Mouse (Mus musculus) midbrain, embryonic 13.5 days (tissue): ENCODE measurements around the gene Mmp25. TPM values are rescaled to one million over a fixed set of nuclear protein-coding genes. Genes with fewer than 3 reads are reported as not detected.
A peak's percentile ranks its signal among the peaks of the same experiment; 100 is the strongest.

Experiments
- ATAC-seq: fragments of 200-750 bp; cut with Nextera tagmentation; 2 replicates; pipeline ENCODE4 v1.8.0; 2017; ENCODE audit warnings: mild to moderate bottlenecking, moderate TSS enrichment, moderate library complexity
- H3K27ac ChIP-seq: fragments of 300-500 bp; sonication (generic); 2 replicates; pipeline ENCODE4 v1.5.1; 2015; ENCODE audit warnings: inconsistent platforms, mild to moderate bottlenecking, moderate library complexity
- H3K27me3 ChIP-seq: fragments of 300-500 bp; sonication (generic); 2 replicates; pipeline ENCODE4 v1.6.1; 2015; ENCODE audit warnings: mild to moderate bottlenecking, inconsistent platforms
- H3K36me3 ChIP-seq: fragments of 300-500 bp; sonication (generic); 2 replicates; pipeline ENCODE4 v1.6.1; 2015; ENCODE audit warnings: mild to moderate bottlenecking, inconsistent platforms
- H3K4me1 ChIP-seq: fragments of 300-500 bp; sonication (generic); replicated peaks from 2 replicates; pipeline ENCODE4 v1.6.1; 2015; ENCODE audit warnings: inconsistent platforms
- H3K4me2 ChIP-seq: fragments of 300-500 bp; sonication (generic); replicated peaks from 2 replicates; pipeline ENCODE4 v1.6.1; 2015; ENCODE audit warnings: moderate library complexity, mild to moderate bottlenecking, inconsistent platforms
- H3K4me3 ChIP-seq: fragments of 300-500 bp; sonication (generic); replicated peaks from 2 replicates; pipeline ENCODE4 v1.5.1; 2015; ENCODE audit warnings: mild to moderate bottlenecking, inconsistent platforms
- H3K9ac ChIP-seq: fragments of 300-500 bp; sonication (generic); replicated peaks from 2 replicates; pipeline ENCODE4 v1.6.1; 2015; ENCODE audit warnings: mild to moderate bottlenecking, inconsistent platforms
- H3K9me3 ChIP-seq: fragments of 300-500 bp; sonication (generic); 2 replicates; pipeline ENCODE4 v1.6.1; 2016; ENCODE audit warnings: mild to moderate bottlenecking, inconsistent platforms
- WGBS: fragments of 180-500 bp; shearing (Covaris S2); methylation state at CpG from one replicate; pipeline ENCODE4 v1.1.7; 2015; 5-methylcytosine and 5-hydroxymethylcytosine counted together
- polyA plus RNA-seq: library from polyadenylated mRNA; unstranded; fragments of >200 nt; fragmentation: Nextera tagmentation; extraction: Ambion mirVana; gene quantifications from 2 replicates; pipeline ENCODE4 v1.2.1, GENCODE M21; 2015

Gene Mmp25
- polyA plus RNA-seq, 1 experiment from 2014 or later: 1.1 TPM

- Histone ChIP-seq H3K4me1 (no peaks in the 10 kb centered on the region), H3K9me3 (no peaks in the 10 kb centered on the region), H3K27ac (no peak within 1 kb of the TSS), H3K4me2 (no peak within 1 kb of the TSS), H3K4me3 (0 out of 2 replicates have a peak within 1 kb of the TSS, but pooled peaks have one; percentile 5), H3K9ac (no peak within 1 kb of the TSS), H3K36me3 (no peaks in the 10 kb centered on the region), H3K27me3 (peaks cover 53% of the 10 kb centered on the region)
- ATAC-seq: no peak
- 8% methylated on average over 27 of the region's 27 CpGs for WGBS
Observed at GRCm38 (mm10) chr17:23660117-23660875, 15.2 kb upstream of the Mmp25 start, which contains the start of gene Bicdl2. Gene Bicdl2, plus strand, starts transcription at chr17:23660506.

DNA sequence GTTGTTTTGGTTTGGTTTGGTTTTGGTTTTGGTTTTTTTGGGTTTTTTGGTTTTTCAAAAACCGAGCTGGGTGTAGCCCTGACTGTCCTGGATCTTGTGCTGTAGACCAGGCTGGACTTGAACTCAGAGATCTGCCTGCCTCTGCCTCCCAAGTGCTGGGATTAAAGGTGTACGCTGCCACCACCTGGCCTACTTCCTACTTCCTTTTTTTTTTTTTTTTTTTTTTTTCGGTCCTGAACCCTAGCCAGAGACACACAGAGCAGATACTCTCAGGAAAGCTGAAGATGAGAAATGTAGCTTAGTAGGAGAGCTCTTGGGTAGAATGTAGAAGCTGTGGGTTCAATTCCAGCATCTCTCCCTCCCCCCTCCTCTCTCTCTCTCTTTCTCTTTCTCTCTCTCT lies 13.4 kb upstream of the Mmp25 start:
- Histone ChIP-seq H3K4me3 (no peak overlapping the region), H3K36me3 (no peaks in the 10 kb centered on the region), H3K4me2 (no peak overlapping the region), H3K4me1 (no peaks in the 10 kb centered on the region), H3K9me3 (no peaks in the 10 kb centered on the region), H3K27ac (no peak overlapping the region), H3K27me3 (peaks cover 49% of the 10 kb centered on the region), H3K9ac (no peak overlapping the region)
- 90% methylated on average over 3 of the region's 3 CpGs for WGBS
- ATAC-seq: no peak

GRCm38 (mm10) chr17:23654410-23654809 lies 9.3 kb upstream of the Mmp25 start:
- Histone ChIP-seq H3K4me3 (no peak overlapping the region), H3K36me3 (no peaks in the 10 kb centered on the region), H3K4me1 (no peaks in the 10 kb centered on the region), H3K9ac (no peak overlapping the region), H3K4me2 (no peak overlapping the region), H3K27me3 (peaks cover 10% of the 10 kb centered on the region), H3K9me3 (no peaks in the 10 kb centered on the region), H3K27ac (no peak overlapping the region)
- 63% methylated on average over 2 of the region's 2 CpGs for WGBS
- no peak for ATAC-seq

DNA sequence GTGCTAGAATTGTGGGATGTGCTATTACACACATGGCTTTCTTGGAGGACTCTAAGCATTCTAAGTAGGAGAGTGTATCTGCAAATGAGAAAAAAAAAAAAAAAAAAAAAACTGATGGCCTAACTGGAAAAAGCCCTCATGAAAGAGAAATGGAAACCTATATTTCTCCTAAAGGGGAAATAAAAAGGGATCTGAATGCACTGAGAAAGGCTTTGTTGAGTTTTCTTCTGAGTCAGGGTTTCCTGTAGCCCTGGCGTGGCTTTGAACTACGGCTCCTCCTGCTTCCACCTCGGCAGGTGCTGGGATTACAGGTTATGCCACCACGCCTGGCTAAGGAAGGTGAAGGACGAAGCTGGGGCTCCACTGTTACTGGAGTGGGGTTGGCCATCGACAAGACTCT lies 8.9 kb upstream of the Mmp25 start:
- Histone ChIP-seq H3K4me3 (no peak overlapping the region), H3K27ac (no peak overlapping the region), H3K9ac (no peak overlapping the region), H3K4me2 (no peak overlapping the region), H3K27me3 (0 out of 2 replicates have a peak, but pooled peaks cover 6% of the 10 kb centered on the region), H3K9me3 (no peaks in the 10 kb centered on the region), H3K36me3 (no peaks in the 10 kb centered on the region), H3K4me1 (no peaks in the 10 kb centered on the region)
- ATAC-seq: no peak
- WGBS: 63% methylated on average over 6 of the region's 6 CpGs

DNA sequence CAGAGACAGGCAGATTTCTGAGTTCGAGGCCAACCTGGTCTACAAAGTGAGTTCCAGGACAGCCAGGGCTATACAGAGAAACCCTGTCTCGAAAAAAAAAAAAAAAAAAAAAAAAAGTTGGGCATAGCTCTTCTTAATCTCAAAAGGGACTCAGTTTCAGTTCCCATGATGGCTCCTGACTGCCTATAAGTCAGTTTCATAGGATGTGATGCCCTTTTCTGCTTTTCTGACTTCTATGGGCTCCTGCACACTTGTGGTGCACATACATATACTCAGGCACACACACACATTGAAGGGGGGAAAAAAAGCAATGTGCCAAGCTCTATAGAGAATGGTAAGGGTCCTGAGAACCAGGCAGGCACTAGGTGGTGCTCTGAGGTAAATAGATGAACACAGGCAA lies 8.2 kb upstream of the Mmp25 start:
- WGBS: 78% methylated on average over 2 of the region's 2 CpGs
- no peak for ATAC-seq
- H3K36me3 ChIP-seq: no peaks in the 10 kb centered on the region

DNA sequence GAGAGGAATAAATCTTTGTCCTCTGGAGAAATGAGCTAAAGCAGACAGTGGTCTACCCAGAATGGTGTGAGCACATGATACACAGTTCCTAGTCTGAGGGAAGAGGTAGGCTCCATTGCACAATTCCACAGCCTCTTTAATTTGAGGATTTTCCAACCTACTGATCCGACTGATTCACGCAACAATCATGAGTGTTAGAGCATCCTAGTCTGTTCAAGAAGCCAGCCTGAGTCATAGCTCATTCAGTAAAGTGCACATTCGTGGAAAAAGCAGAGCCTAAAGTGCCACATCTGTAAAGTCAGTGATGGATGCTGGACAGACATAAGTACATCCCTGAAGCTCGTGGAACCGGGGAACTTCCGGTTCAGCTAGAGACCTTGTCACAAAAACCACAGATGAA lies 6.3 kb upstream of the Mmp25 start:
- ATAC-seq: no peak
- H3K27ac ChIP-seq: no peak overlapping the region
- no peak overlapping the region for H3K4me2 ChIP-seq
- H3K27me3 ChIP-seq: peaks cover 9% of the 10 kb centered on the region
- H3K4me3 ChIP-seq: no peak overlapping the region
- no peaks in the 10 kb centered on the region for H3K9me3 ChIP-seq
- WGBS: 82% methylated on average over 6 of the region's 6 CpGs
- no peaks in the 10 kb centered on the region for H3K36me3 ChIP-seq
- H3K9ac ChIP-seq: no peak overlapping the region
- H3K4me1 ChIP-seq: no peaks in the 10 kb centered on the region

More for the DNA sequence above, 8.2 kb upstream of the Mmp25 start:
- no peak overlapping the region for H3K4me3 ChIP-seq
- H3K4me1 ChIP-seq: no peaks in the 10 kb centered on the region
- H3K9me3 ChIP-seq: no peaks in the 10 kb centered on the region
- H3K9ac ChIP-seq: no peak overlapping the region
- H3K27me3 ChIP-seq: 0 out of 2 replicates have a peak, but pooled peaks cover 4% of the 10 kb centered on the region
- no peak overlapping the region for H3K27ac ChIP-seq
- no peak overlapping the region for H3K4me2 ChIP-seq

DNA sequence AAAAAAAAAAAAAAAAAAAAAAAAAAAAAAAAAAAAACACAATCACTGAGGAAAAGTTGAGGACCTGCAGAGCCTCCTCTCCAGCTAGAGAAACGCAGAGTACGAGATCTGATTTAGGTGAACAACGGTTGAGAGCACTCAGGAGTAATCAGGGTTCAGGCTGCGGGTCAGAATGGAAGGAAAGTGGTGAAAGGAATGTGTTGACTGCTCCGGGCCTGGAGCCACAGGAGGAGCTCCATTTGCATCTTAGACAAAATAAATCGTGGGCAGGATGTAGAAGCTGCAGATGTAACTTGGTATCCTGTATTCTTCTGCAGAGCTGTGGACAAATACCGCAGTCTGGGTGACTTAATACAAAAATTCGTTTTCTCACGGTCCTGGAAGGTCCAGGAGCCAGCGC lies 817 bp upstream of the Mmp25 start:
- Histone ChIP-seq H3K27me3 (peaks cover 46% of the 10 kb centered on the region), H3K4me2 (no peak overlapping the region), H3K4me1 (peaks cover 10% of the 10 kb centered on the region), H3K9me3 (no peaks in the 10 kb centered on the region), H3K4me3 (no peak overlapping the region), H3K36me3 (no peaks in the 10 kb centered on the region), H3K9ac (no peak overlapping the region), H3K27ac (no peak overlapping the region)
- ATAC-seq: no peak
- 35% methylated on average over 10 of the region's 10 CpGs for WGBS

GRCm38 (mm10) chr17:23631241-23631640 lies 13.8 kb downstream of the Mmp25 start:
- Histone ChIP-seq H3K36me3 (no peaks in the 10 kb centered on the region), H3K27ac (no peak overlapping the region), H3K9me3 (no peaks in the 10 kb centered on the region), H3K27me3 (no peaks in the 10 kb centered on the region), H3K4me2 (no peak overlapping the region), H3K4me1 (peaks cover 6% of the 10 kb centered on the region), H3K9ac (no peak overlapping the region), H3K4me3 (no peak overlapping the region)
- 81% methylated on average over 8 of the region's 8 CpGs for WGBS
- ATAC-seq: peak; percentile 46; the same call in 1 of the 2 replicates

DNA sequence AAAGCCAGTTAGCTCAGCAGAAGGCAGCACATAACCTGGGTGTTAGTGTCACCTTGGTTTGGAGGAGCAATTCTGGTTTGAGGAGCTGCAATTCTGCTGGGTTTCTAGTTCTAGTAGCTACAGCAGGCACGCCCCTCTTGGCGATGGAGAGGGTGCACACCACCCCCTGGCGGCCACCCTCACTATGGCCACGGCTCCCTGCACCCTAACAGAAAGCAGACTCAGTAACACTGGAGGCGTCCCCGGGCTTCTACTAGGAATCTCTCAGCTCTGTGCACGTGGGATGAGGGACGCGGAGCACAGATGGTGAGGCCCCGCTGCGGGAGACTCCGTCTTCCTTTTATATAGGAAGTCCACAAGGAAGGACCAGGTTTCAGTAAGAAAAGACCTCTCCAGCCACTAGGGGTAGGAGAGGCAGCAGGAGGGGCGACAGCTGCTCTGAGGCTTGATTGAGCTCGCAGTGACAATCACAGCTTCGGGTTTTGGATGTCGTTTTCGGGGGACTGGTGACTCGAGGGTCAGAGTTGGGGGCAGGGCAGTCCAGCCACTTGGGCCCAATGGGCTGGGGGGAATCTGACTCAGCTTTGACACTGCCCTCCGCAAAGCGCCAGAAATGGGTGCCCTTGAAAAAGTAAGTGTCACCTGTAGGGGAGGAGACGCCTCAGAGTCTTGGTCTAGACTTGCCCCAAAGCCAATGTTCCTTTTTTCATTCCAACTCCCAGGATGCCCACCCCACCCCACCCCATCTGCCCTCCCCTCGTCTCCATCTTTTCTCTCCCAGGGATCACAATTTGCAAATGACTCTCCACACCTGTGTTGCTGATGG lies 14.7 kb downstream of the Mmp25 start:
- H3K27me3 ChIP-seq: no peaks in the 10 kb centered on the region
- H3K9me3 ChIP-seq: no peaks in the 10 kb centered on the region
- no peak overlapping the region for H3K9ac ChIP-seq
- peaks cover 6% of the 10 kb centered on the region for H3K4me1 ChIP-seq
- no peaks in the 10 kb centered on the region for H3K36me3 ChIP-seq
- 16% methylated on average over 22 of the region's 22 CpGs for WGBS
- H3K4me2 ChIP-seq: peak overlapping the region; percentile 42
- ATAC-seq: peak; percentile 90
- H3K4me3 ChIP-seq: peak overlapping the region; percentile 11; the same call in 1 of the 2 replicates
- no peak overlapping the region for H3K27ac ChIP-seq

GRCm38 (mm10) chr17:23627813-23628212 lies 17.3 kb downstream of the Mmp25 start:
- no peak for ATAC-seq
- WGBS: 36% methylated on average over 7 of the region's 7 CpGs

GRCm38 (mm10) chr17:23620351-23620750 lies 24.7 kb downstream of the Mmp25 start:
- Histone ChIP-seq H3K4me1 (no peaks in the 10 kb centered on the region), H3K27ac (no peak overlapping the region), H3K4me3 (no peak overlapping the region), H3K27me3 (0 out of 2 replicates have a peak, but pooled peaks cover 6% of the 10 kb centered on the region), H3K36me3 (no peaks in the 10 kb centered on the region), H3K9ac (no peak overlapping the region), H3K4me2 (no peak overlapping the region), H3K9me3 (no peaks in the 10 kb centered on the region)
- 87% methylated on average over 7 of the region's 7 CpGs for WGBS
- ATAC-seq: no peak

More at GRCm38 (mm10) chr17:23627813-23628212, 17.3 kb downstream of the Mmp25 start:
- Histone ChIP-seq H3K9me3 (no peaks in the 10 kb centered on the region), H3K9ac (no peak overlapping the region), H3K27me3 (no peaks in the 10 kb centered on the region), H3K4me1 (peaks cover 6% of the 10 kb centered on the region), H3K4me2 (no peak overlapping the region), H3K4me3 (no peak overlapping the region), H3K36me3 (no peaks in the 10 kb centered on the region), H3K27ac (no peak overlapping the region)

- Histone ChIP-seq H3K9me3 (no peaks in the 10 kb centered on the region), H3K4me2 (no peak overlapping the region), H3K27ac (no peak overlapping the region), H3K4me1 (no peaks in the 10 kb centered on the region), H3K27me3 (0 out of 2 replicates have a peak, but pooled peaks cover 6% of the 10 kb centered on the region), H3K36me3 (no peaks in the 10 kb centered on the region), H3K9ac (no peak overlapping the region), H3K4me3 (no peak overlapping the region)
- 63% methylated on average over 9 of the region's 9 CpGs for WGBS
- no peak for ATAC-seq
Observed at GRCm38 (mm10) chr17:23617087-23617486, 28.0 kb downstream of the Mmp25 start.
